Mouse (Mus musculus) naive thymus-derived CD4-positive, alpha-beta T cell, adult 2 months (primary cell): ENCODE data around the gene Dazap1.

ENCODE experiments used
- DNase-seq: peaks from one replicate; pipeline ENCODE4 v3.0.0-alpha.2; 2011; ENCODE audit warnings: low read depth

Dazap1 gene

GRCm38 (mm10) chr10:80248971-80249640, 12.2 kb upstream of the Dazap1 start, which contains the start of gene Ndufs7:
TSS of gene Ndufs7 (plus strand) at chr10:80249121.
- DNase-seq, result peak; percentile 99

- DNase-seq, result no peak
Measured at GRCm38 (mm10) chr10:80250059-80250458, 11.2 kb upstream of the Dazap1 start.

GRCm38 (mm10) chr10:80250573-80250972, 10.7 kb upstream of the Dazap1 start:
- no peak for DNase-seq

- DNase-seq, result no peak
Measured at GRCm38 (mm10) chr10:80252011-80252410, 9.3 kb upstream of the Dazap1 start.

GRCm38 (mm10) chr10:80252493-80253274, 8.6 kb upstream of the Dazap1 start:
- no peak for DNase-seq

- DNase-seq, result no peak
Measured at GRCm38 (mm10) chr10:80253551-80253950, 7.7 kb upstream of the Dazap1 start.

- DNase-seq, result no peak
Measured at GRCm38 (mm10) chr10:80254331-80255297, 6.7 kb upstream of the Dazap1 start.

- DNase-seq, result no peak
Measured at GRCm38 (mm10) chr10:80255881-80256535, 5.3 kb upstream of the Dazap1 start.

GRCm38 (mm10) chr10:80257936-80258335, 3.4 kb upstream of the Dazap1 start:
- no peak for DNase-seq

- DNase-seq, result no peak
Measured at GRCm38 (mm10) chr10:80258752-80259462, 2.4 kb upstream of the Dazap1 start.

GRCm38 (mm10) chr10:80259463-80259805, 1.9 kb upstream of the Dazap1 start:
- no peak for DNase-seq

GRCm38 (mm10) chr10:80259861-80260641, 1.2 kb upstream of the Dazap1 start:
- peak; percentile 25 for DNase-seq

GRCm38 (mm10) chr10:80261585-80261968, 291 bp downstream of the Dazap1 start:
- peak; percentile 71 for DNase-seq

- no peak for DNase-seq
Measured at GRCm38 (mm10) chr10:80262169-80262568, 883 bp downstream of the Dazap1 start.

- no peak for DNase-seq
Measured at GRCm38 (mm10) chr10:80262776-80263365, 1.6 kb downstream of the Dazap1 start.

GRCm38 (mm10) chr10:80264341-80265148, 3.3 kb downstream of the Dazap1 start:
- peak; percentile 99 for DNase-seq

- no peak for DNase-seq
Measured at GRCm38 (mm10) chr10:80265149-80265486, 3.8 kb downstream of the Dazap1 start.

GRCm38 (mm10) chr10:80270099-80270498, 8.8 kb downstream of the Dazap1 start:
- no peak for DNase-seq

- no peak for DNase-seq
Measured at GRCm38 (mm10) chr10:80270734-80271181, 9.5 kb downstream of the Dazap1 start.
